Mouse (Mus musculus) cerebral cortex, adult 2 months (tissue): Measurements from ENCODE around the gene Rpl36.

Source experiments
- WGBS: fragments of 180-500 bp; shearing (Covaris S2); methylation state at CpG from one replicate; pipeline ENCODE4 v1.1.7; 2018; 5-methylcytosine and 5-hydroxymethylcytosine counted together

Rpl36 gene

GRCm38 (mm10) chr17:56613236-56613844, at the start of gene Rpl36:
Rpl36 (plus strand) TSS chr17:56613416.
- under 1% methylated on average over 52 of the region's 52 CpGs for WGBS

DNA sequence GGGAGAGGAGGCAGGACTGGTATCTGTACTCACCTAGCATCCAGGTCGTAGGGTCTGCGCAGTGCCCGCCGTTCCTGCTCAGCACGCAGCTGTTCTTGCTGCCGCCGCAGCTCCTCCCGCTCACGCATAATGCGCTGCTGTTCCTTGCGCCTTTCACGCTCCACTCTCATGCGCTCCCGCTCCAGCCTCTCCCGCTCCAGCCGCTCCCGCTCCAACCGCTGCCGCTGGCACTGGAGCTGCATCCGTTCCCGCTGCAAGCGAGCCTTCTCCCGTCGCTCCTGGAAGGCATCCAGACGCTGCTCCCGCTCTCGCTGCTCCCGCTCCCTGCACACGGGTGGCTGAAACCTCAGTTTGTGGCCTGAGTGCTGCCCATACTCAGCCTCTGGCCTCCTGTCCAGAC, 46.9 kb upstream of the Rpl36 start:
- 80% methylated on average over 29 of the region's 29 CpGs for WGBS

- 92% methylated on average over 5 of the region's 5 CpGs for WGBS
Observed at GRCm38 (mm10) chr17:56566918-56567317, 46.3 kb upstream of the Rpl36 start.

DNA sequence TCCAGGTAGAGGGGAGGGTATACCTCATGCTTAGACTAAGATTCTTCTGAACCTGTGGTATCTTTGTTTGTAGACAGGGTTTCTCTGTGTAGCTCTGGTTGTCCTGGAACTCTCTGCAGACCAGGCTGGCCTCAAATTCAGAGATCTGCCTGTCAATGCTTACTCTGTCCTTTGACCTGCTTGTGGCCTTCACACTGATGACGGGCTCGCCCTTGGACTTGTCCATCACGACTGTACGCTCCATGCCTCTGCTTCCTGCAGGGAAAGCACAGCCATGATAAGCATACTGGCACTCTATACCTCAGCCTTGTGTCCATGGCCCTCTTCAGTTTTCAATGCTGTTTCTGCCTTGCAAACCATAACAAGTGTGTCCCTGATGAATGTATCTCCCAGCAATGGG, 45.8 kb upstream of the Rpl36 start:
- 96% methylated on average over 4 of the region's 4 CpGs for WGBS

GRCm38 (mm10) chr17:56570287-56570686, 42.9 kb upstream of the Rpl36 start:
- WGBS: 77% methylated on average over 4 of the region's 4 CpGs

DNA sequence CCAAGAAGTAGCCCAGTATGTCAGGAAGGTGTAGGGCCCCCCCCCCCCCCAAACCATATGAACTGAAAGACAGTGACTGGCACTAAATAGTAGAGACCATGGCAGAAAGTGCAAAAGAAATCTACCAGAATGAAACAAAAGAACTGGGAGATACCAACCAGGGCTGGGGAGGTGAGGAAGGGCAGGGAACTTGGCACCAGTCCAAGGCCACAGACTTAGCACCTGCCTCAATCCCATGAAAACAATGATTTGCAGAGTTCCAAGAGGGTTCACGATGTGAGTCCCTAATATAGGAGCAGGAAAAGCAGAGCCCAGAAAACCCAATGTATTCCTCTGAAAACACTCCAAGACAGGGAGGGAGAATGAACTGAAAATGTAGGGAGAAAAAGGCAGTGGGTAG, 41.1 kb upstream of the Rpl36 start:
- 12% methylated on average over 1 of the region's 1 CpGs for WGBS

DNA sequence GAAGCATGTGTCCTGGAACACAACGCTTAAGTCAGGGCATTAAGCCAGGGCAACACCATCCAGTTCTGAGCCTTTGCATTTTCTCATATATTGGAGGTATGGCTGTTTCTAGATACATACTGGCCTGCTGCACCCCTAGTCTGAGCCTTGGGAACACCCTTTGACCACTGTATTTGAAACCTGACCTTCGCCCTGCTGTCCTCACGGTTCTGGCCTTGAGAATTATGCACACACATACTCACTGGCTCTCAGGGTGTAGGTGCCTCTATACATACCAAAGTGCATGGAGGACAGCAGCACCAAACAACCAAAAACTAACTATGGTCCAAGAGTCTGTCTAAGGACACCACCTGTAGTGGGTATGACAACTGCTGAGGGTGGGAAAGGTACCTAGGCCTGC, 40.3 kb upstream of the Rpl36 start:
- WGBS: 78% methylated on average over 3 of the region's 3 CpGs

DNA sequence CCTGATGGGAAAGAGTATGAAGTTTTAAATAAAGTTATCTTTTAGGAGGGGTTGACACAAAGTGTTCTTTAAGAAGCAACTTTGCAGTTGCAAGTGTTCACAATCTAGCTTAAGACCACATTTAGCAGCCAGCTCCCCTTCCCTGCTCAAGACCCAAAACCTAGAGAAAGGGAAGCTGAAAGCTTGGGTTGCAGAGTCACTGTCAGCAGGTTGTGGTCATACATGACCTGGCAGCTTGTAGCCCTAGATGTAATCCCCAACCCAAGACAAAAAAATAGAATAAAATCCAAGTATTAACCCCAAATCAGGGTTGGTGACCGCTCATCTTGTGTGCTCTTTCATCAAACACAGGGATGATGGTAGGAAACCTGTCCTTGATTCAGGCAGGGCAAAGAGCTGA, 30.1 kb upstream of the Rpl36 start:
- 59% methylated on average over 1 of the region's 1 CpGs for WGBS

- WGBS: 1% methylated on average over 33 of the region's 33 CpGs
Observed at GRCm38 (mm10) chr17:56583611-56584256, 29.5 kb upstream of the Rpl36 start.

- 1% methylated on average over 95 of the region's 101 CpGs for WGBS
Observed at GRCm38 (mm10) chr17:56584257-56585130, 28.7 kb upstream of the Rpl36 start, which contains the start of the genes Safb2 and Safb. Safb2 (minus strand) TSS chr17:56584585. Safb (plus strand) TSS chr17:56584825.

- under 1% methylated on average over 61 of the region's 61 CpGs for WGBS
Observed at GRCm38 (mm10) chr17:56585171-56585821, 27.9 kb upstream of the Rpl36 start.

- 59% methylated on average over 1 of the region's 1 CpGs for WGBS
Observed at GRCm38 (mm10) chr17:56587773-56588172, 25.4 kb upstream of the Rpl36 start.

GRCm38 (mm10) chr17:56588921-56589320, 24.3 kb upstream of the Rpl36 start:
- 90% methylated on average over 4 of the region's 4 CpGs for WGBS

DNA sequence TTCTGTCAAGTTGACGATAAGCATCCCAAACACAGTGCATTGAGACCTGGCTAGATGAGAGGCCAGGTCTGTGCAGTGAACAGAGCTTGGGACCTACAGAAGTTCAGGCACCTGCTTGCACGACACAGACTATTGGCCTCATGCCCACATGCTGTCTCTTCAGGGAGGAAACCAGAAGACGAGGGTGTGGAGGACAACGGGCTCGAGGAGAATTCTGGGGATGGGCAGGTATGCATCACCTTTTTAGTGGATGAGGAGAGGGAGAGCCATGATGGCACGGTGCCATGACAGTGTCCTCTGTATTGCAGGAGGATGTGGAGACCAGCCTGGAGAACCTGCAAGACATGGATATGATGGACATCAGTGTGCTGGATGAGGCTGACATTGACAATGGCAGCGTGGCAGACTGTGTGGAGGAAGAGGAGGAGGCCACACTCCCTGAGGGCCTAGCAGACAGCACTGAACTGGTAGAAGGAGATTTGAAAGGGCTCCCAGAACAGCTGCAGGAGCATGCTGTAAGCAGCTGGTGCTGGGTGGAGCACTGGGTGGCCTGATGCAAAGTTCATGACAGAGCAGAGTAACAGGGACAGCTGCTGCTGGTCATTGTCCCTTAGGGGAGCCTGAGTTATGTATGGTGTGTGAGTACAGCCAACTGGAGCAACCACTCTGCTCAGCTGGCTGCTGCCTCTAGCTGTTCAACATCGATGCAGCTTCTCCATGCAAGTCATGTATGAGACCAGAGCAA, 19.5 kb upstream of the Rpl36 start:
- WGBS: 59% methylated on average over 8 of the region's 8 CpGs

- WGBS: 93% methylated on average over 28 of the region's 28 CpGs
Observed at GRCm38 (mm10) chr17:56603186-56604069, 9.8 kb upstream of the Rpl36 start.

GRCm38 (mm10) chr17:56604070-56604380, 9.2 kb upstream of the Rpl36 start:
- 83% methylated on average over 9 of the region's 9 CpGs for WGBS

DNA sequence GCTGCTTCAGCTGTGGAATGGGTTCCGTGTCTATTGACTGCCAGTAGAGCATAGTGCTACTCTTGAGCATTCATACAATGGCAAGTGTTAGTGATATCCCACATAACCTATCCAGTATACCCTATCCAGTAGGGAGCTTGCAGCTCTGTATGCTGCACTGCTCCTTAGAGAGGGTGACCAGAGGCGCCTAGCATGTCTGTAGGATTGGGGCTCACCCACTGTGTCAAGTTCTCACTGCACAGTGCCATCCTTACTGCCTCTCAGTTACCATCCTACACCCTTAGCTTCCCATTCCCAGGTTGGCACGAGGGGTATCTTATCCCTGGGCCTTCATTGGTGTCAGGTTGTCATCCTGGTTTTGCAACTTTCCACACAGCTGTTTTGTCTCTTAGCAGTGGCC, 8.8 kb upstream of the Rpl36 start:
- WGBS: 83% methylated on average over 3 of the region's 3 CpGs

GRCm38 (mm10) chr17:56605431-56605830, 7.8 kb upstream of the Rpl36 start:
- WGBS: 85% methylated on average over 9 of the region's 9 CpGs

GRCm38 (mm10) chr17:56607521-56608062, 5.6 kb upstream of the Rpl36 start:
- WGBS: 69% methylated on average over 3 of the region's 3 CpGs

DNA sequence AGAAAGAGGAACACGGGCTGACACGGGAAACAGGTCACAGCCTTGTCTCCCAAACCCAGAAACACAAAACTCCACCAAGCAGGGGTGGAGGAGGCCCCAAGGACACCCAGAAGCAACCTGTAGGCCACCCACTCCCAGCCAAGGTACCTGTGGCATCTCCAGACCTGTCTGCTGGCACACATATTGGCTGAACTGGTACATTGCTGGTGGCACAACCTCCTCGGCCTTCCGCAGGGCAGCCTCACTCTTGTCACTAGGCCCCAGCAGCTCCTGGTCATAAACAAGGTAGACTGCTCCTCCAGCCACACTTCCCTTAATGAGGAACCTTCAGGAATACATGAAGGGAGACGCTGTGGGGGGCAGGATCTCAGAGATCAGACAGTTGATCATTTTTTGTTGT, 4.5 kb upstream of the Rpl36 start:
- WGBS: 47% methylated on average over 5 of the region's 5 CpGs
